Mouse (Mus musculus): ENCODE data around the gene Olfr1411.

Gene Olfr1411

DNA sequence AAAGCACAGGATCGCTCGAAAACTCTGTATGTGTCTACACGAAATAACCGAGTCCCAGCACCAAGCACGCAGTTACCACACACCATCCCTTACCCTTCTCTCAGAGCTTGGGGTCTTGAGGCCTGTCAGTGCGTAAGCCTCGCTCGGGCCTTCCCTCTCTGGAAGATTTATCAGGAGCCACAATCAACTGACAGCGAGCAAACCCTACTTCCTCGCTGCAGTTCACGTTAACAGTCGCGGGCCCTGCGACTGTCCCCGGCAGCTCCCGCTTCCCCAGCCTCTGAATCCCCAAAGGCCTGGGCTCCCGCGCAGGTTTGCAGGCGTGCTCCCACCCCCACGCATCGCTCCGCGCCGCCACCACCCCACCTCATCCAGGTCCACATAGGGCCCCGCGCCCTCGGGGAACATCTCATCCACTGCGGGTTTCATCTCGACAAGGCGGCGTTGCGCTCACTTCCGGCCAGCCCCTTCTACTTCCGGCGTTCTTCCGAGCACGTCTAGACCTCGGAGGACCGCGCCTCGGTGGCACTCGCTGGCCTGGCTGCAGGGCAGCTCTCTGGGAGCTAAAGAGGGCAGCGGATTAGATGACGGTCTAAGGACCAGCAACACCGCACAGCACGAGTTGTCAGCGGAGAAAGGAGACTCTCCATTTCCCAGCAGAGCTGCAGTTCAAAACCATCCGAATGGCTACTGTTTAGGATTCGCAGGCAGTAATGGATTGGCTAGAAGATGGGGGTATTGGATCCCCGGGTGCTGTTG, 47.5 kb downstream of the Olfr1411 start, which contains the start of gene Cops9:
TSS of gene Cops9 (minus strand) at position 472 of the 759 bp plus-strand sequence.
- peak; percentile 94 to 95 for DNase-seq

DNA sequence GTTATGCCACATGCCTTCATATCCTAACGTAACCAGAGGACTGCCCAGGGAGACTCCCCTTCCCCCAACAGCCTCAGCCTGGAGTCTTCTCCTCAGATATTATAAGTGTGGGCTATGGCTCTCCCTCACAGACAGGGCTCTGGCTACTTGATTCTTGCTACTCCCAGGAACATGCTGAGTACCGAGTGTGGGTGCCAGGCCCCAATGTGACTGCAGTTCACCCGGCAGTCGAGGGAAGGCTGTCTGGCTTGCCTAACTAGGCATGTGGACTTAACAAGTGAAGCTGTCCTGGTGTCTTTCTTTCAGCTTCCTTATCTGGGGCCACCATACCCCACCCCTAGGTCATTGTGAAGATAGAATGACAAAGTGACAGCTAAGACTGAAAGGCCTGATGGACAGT, 49.5 kb downstream of the Olfr1411 start:
- DNase-seq: no peak

DNA sequence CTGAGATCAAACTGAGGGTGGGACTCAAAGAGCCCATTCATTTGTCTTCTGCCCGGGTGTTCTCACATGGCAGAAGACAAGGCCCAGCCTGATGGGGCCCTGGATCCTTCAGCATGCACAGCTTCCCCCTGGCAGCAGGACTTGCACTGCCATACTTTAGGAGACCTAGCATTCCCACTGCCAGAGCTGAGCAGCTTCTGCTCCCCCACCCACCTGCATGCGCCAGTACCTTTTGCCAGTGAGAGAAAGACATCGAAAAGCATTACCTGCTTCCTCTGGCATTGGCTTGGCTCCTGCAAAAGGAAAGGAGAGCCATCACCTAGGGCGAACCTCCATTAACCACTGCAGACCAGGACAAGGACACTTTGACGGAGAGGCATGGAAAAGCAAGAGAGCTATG, 50.7 kb downstream of the Olfr1411 start:
- no peak for DNase-seq

- DNase-seq: no peak
These were observed 51.9 kb downstream of the Olfr1411 start for GRCm38 (mm10) chr1:92646111-92646510.

DNA sequence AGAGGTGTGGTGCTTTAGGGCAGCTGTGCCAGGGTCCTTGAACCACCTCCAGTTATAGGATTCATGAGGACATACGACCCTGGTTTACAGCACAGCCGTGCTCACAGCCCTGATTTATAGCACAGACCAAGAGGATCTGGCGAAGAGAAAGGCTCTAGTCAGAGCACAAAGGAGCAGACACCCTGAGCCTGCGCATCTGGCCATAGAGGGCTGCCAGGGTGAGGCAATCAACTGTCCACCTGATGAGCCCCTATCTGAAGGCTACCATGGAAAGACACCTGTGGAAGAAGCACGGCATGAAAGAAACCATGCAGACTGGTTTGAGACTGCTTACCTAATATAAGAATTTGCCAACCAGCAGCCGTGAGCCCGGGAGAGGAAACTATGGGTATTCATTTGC, 52.4 kb downstream of the Olfr1411 start:
- DNase-seq: no peak

DNA sequence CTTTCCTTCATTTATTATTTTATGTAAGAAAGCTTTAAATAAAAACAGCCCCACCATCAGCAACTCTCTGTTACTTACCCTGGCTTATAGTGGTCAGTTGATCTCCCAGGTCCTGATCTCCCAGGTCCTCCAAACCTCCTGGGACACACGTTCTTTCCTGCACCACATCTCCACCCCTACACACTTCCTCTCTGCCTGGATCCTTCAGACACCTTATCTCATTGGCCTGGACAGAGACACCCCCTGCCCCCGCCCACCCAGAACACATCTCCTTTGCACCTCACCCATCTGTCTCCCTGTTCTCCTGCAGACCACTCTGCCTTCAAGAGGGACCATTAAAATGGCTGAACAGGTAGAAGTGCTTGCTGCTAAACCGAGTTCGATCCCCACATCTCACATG, 52.8 kb downstream of the Olfr1411 start:
- no peak for DNase-seq

Data from kidney, postnatal 4 days (tissue).